ENCODE assay signal across 10 mouse cellular contexts in the genomic region with DNA sequence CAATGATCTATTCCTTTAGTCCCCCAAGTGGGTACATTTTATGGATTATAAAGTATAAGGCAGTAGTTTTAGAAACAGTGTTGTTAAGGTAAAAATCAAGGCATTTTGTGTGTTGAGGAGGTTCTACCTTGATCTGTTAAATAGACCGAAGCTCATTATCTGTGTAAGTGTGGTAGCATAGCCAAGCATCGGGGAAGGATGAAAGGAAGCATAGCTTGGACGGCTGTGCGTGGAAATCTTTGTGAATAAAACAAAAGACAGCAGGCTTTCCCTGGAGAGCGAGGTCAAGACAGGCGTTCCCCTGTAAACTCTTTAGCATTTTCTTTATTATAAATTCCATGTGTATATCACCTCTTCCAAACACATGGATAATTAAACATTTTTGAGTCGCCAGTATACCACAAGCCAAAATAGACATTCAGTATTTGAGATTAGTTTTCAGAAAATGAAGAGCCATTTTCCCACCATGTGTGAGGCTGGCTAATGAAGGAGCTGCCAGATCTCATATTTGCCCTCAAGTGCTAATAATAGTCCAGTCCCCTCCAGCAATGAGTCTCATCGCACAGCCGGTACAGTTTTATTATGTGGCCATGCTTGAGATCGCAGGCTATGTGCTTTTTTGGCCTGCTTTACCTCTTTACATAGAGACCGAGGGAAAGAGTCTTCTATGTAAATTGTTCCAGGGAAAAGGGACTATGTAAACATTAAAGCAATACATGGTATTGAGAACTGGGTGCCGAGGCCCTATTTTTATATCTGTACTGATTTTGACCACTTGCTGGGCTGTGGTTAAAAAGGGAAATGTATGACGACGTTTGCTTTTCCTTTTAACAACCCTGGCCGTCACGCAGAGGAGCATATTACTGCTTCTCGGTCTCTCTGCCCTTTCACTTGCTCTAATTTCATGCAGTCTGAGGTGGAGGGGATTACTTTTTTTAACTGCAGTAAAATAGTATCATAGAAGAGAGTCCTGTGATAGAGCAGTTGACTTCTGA. TPM values are rescaled to one million over a fixed set of nuclear protein-coding genes. Genes with fewer than 3 reads are reported as not detected.
DNase-seq lines count a peak whose midpoint lies in the region; ATAC-seq and TF ChIP-seq lines count a peak whose summit lies in the region.
"Had no signal": no experiment of that assay in that cellular context is flagged by ENCODE, and none has a peak within 500 bp of the region (broad histone marks: within the 10 kb centered on the region; RNA-seq: fewer than 3 reads in every experiment).

No protein-coding gene starts in this region.

- no peaks in the 10 kb centered on the region for H3K27me3 ChIP-seq in heart, postnatal 0 days (ENCODE audit: control insufficient read depth, insufficient read depth, low read length)
- H3K27me3 ChIP-seq in forebrain, postnatal 0 days (ENCODE audit: insufficient read depth, low read length) = no peaks in the 10 kb centered on the region
- no peaks in the 10 kb centered on the region for H3K27me3 ChIP-seq in midbrain, embryonic 15.5 days (replicated peaks)

- peak overlapping the region; percentile 70 for H3K27ac ChIP-seq in heart, postnatal 0 days (ENCODE audit: low read depth)
- H3K27ac ChIP-seq in forebrain, postnatal 0 days (ENCODE audit: low read depth, low read length) = no peak overlapping the region
- H3K27ac ChIP-seq in midbrain, embryonic 15.5 days = peak overlapping the region; percentile 53; the same call in 1 of the 2 replicates

- TF ChIP-seq EP300 in heart, postnatal 0 days (IDR thresholded peaks at IDR 0.05; ENCODE audit: low read depth) = no peak

- TF ChIP-seq CTCF in heart, postnatal 0 days (IDR thresholded peaks at IDR 0.05; ENCODE audit: low read depth) = no peak
- no peak for TF ChIP-seq CTCF in forebrain, postnatal 0 days (IDR thresholded peaks at IDR 0.05; ENCODE audit: low read depth)

- no peak overlapping the region for H3K9ac ChIP-seq in heart, postnatal 0 days (replicated peaks; ENCODE audit: low read depth, low read length)
- H3K9ac ChIP-seq in forebrain, postnatal 0 days = no peak overlapping the region
- no peak overlapping the region for H3K9ac ChIP-seq in midbrain, embryonic 15.5 days
- H3K9ac ChIP-seq: liver, postnatal 0 days had no signal

- no peaks in the 10 kb centered on the region for H3K36me3 ChIP-seq in heart, postnatal 0 days (replicated peaks; ENCODE audit: control insufficient read depth, insufficient read depth, low read length)
- H3K36me3 ChIP-seq in forebrain, postnatal 0 days (ENCODE audit: insufficient read depth) = no peaks in the 10 kb centered on the region
- no peaks in the 10 kb centered on the region for H3K36me3 ChIP-seq in midbrain, embryonic 15.5 days (replicated peaks)
- H3K36me3 ChIP-seq: G1E had no signal

- peak; percentile 64; the same call in 1 of the 2 replicates for ATAC-seq in heart, postnatal 0 days (ENCODE audit: insufficient read depth, low read depth)
- ATAC-seq in forebrain, postnatal 0 days = peak; percentile 25; the same call in 1 of the 2 replicates
- peak; percentile 71 for ATAC-seq in midbrain, embryonic 15.5 days (replicated peaks)
- ATAC-seq: liver, postnatal 0 days had no signal

- DNase-seq in heart, postnatal 0 days (ENCODE audit: low spot score) = peak; percentile 57
- no peak for DNase-seq in heart, adult 8-10 months (ENCODE audit: low spot score)
- peak; percentile 38 to 57 for DNase-seq in cerebellum, postnatal 10 days
- DNase-seq in forebrain, postnatal 0 days = no peak
- DNase-seq in urinary bladder, adult 2 months (ENCODE audit: low spot score) = no peak
- no peak for DNase-seq in lung, postnatal 36 days
- no peak for DNase-seq in kidney, adult 11 months
- DNase-seq: liver, postnatal 0 days had no signal

- 47% methylated on average over 17 of the region's 17 CpGs for WGBS in heart, postnatal 0 days
- 26% methylated on average over 17 of the region's 17 CpGs for WGBS in forebrain, postnatal 0 days
- 29% methylated on average over 17 of the region's 17 CpGs for WGBS in midbrain, embryonic 15.5 days

- no peaks in the 10 kb centered on the region for H3K9me3 ChIP-seq in heart, postnatal 0 days (replicated peaks; ENCODE audit: control insufficient read depth, low read length)
- H3K9me3 ChIP-seq in forebrain, postnatal 0 days (ENCODE audit: low read length) = no peaks in the 10 kb centered on the region
- H3K9me3 ChIP-seq in midbrain, embryonic 15.5 days = no peaks in the 10 kb centered on the region
- H3K9me3 ChIP-seq: G1E had no signal

- no peak overlapping the region for H3K4me3 ChIP-seq in heart, postnatal 0 days (ENCODE audit: low read depth, low read length)
- no peak overlapping the region for H3K4me3 ChIP-seq in forebrain, postnatal 0 days (ENCODE audit: low read depth, low read length)
- no peak overlapping the region for H3K4me3 ChIP-seq in midbrain, embryonic 15.5 days

- no peaks in the 10 kb centered on the region for H3K4me1 ChIP-seq in heart, postnatal 0 days (ENCODE audit: control insufficient read depth, insufficient read depth)
- H3K4me1 ChIP-seq in forebrain, postnatal 0 days (ENCODE audit: insufficient read depth) = peaks cover 10% of the 10 kb centered on the region
- peaks cover 7% of the 10 kb centered on the region for H3K4me1 ChIP-seq in midbrain, embryonic 15.5 days

- peak overlapping the region; percentile 38; the same call in 1 of the 2 replicates for H3K4me2 ChIP-seq in heart, postnatal 0 days (ENCODE audit: low read depth, low read length)
- no peak overlapping the region for H3K4me2 ChIP-seq in forebrain, postnatal 0 days (ENCODE audit: low read depth)
- no peak overlapping the region for H3K4me2 ChIP-seq in midbrain, embryonic 15.5 days

RNA-seq across cellular contexts. Expression of gene Phlpp1, which starts 22.9 kb away (rescaled TPM):
- 15.2 and 17.8 TPM in 2 replicates for total RNA-seq in heart, postnatal 0 days (2014; rRNA removed; ENCODE audit: low replicate concordance)
- 3.5 and 3.9 TPM in 2 replicates for polyA plus RNA-seq in heart, postnatal 0 days (2015; fragmentation: Nextera tagmentation; extraction: Ambion mirVana)
- 10 to 100 TPM; 15.4 to 17.3 (median 16.4) TPM for total RNA-seq in heart, adult 8-10 months (2022)
- 23.5 and 32.5 TPM in 2 replicates for total RNA-seq in forebrain, postnatal 0 days (2014; rRNA removed)
- 3.6 and 5.1 TPM in 2 replicates for polyA plus RNA-seq in forebrain, postnatal 0 days (2015; fragmentation: Nextera tagmentation; extraction: Ambion mirVana)
- polyA plus RNA-seq in midbrain, embryonic 15.5 days (2015; fragmentation: Nextera tagmentation; extraction: Ambion mirVana) = 8.0 and 8.1 TPM in 2 replicates
- 16.9 and 18.2 TPM in 2 replicates for polyA plus RNA-seq in urinary bladder, adult 2 months (2012; rRNA removed)

Comparison
In these comparisons a context has a peak if more than half of its experiments do, and no peak if none do; other contexts are left out.
1. DNase-seq: peak in heart, postnatal 0 days (single experiment) and cerebellum, postnatal 10 days (2 of 2); none in heart, adult 8-10 months (single experiment), forebrain, postnatal 0 days (single experiment), urinary bladder, adult 2 months (single experiment), lung, postnatal 36 days (single experiment) and kidney, adult 11 months (single experiment).
2. Peak in every context shown above with its lines, with median percentiles within 50 percentile points of each other: ATAC-seq.